Mouse (Mus musculus) cerebellum, adult 2 months (tissue): ENCODE measurements around the gene Ms4a8a. TPM values are rescaled to one million over a fixed set of nuclear protein-coding genes. Genes with fewer than 3 reads are reported as not detected.
"Not testable (repeated sequence)": the region's sequence is repeated elsewhere in the genome, so short reads cannot be mapped to it uniquely, and the experiment has no call there.

Source experiments
- DNase-seq, 2 experiments: peaks; one replicate each; pipeline ENCODE4 v3.0.0; 2021
- H3K27ac ChIP-seq: fragments of 200-500 bp; 2 replicates; pipeline ENCODE4 v1.5.1; 2012; ENCODE audit warnings: low read length, control low read depth, inconsistent platforms; ENCODE audit not compliant: insufficient read depth
- H3K27me3 ChIP-seq: fragments of 200-500 bp; 2 replicates; pipeline ENCODE4 v1.6.1; 2012; ENCODE audit warnings: inconsistent platforms, mild to moderate bottlenecking, low read length, moderate library complexity; ENCODE audit not compliant: control insufficient read depth, insufficient read depth
- H3K4me1 ChIP-seq: fragments of 200-500 bp; 2 replicates; pipeline ENCODE4 v1.6.1; 2011; ENCODE audit warnings: low read length; ENCODE audit not compliant: control insufficient read depth, insufficient read depth
- H3K4me3 ChIP-seq: fragments of 200-500 bp; replicated peaks from 2 replicates; pipeline ENCODE3; 2011; ENCODE audit warnings: mild to moderate bottlenecking, low read depth, low read length, control low read depth; ENCODE audit not compliant: insufficient read depth
- CTCF ChIP-seq: fragments of 200-500 bp; IDR thresholded peaks from 2 replicates; pipeline ENCODE4 v1.5.1; 2011; ENCODE audit warnings: low read depth, mild to moderate bottlenecking, control low read depth, low read length, moderate library complexity, borderline replicate concordance; ENCODE audit not compliant: insufficient read depth
- POLR2A ChIP-seq: fragments of 200-500 bp; IDR thresholded peaks from 2 replicates; pipeline ENCODE4 v1.6.1; 2011; ENCODE audit warnings: low read length, control low read depth, borderline replicate concordance; ENCODE audit not compliant: insufficient read depth
- WGBS: fragments of 180-500 bp; shearing (Covaris S2); methylation state at CpG from one replicate; pipeline ENCODE4 v1.1.7; 2018; 5-methylcytosine and 5-hydroxymethylcytosine counted together
- polyA plus RNA-seq: library from polyadenylated mRNA; depleted of rRNA; stranded (reverse); fragments of >200 nt; gene quantifications from 2 replicates; pipeline ENCODE4 v1.2.3, GENCODE M21; 2012

Ms4a8a gene
- polyA plus RNA-seq, 1 experiment = not detected

- Histone ChIP-seq H3K27ac (no peak overlapping the region), H3K27me3 (no peaks in the 10 kb centered on the region), H3K4me3 (no peak overlapping the region), H3K4me1 (no peaks in the 10 kb centered on the region)
- no peak for TF ChIP-seq CTCF
- no peak for TF ChIP-seq POLR2A
- WGBS = 75% methylated on average over 2 of the region's 2 CpGs
- DNase-seq = no peak
These were observed 15.6 kb downstream of the Ms4a8a start for GRCm38 (mm10) chr19:11065202-11065875.

- no peak overlapping the region for H3K4me3 ChIP-seq
- no peaks in the 10 kb centered on the region for H3K4me1 ChIP-seq
- 89% methylated on average over 1 of the region's 1 CpGs for WGBS
- DNase-seq = no peak
- H3K27me3 ChIP-seq = no peaks in the 10 kb centered on the region
- TF ChIP-seq CTCF (no peak), POLR2A (no peak)
- no peak overlapping the region for H3K27ac ChIP-seq
These were observed 20.0 kb downstream of the Ms4a8a start for GRCm38 (mm10) chr19:11060900-11061299.

DNA sequence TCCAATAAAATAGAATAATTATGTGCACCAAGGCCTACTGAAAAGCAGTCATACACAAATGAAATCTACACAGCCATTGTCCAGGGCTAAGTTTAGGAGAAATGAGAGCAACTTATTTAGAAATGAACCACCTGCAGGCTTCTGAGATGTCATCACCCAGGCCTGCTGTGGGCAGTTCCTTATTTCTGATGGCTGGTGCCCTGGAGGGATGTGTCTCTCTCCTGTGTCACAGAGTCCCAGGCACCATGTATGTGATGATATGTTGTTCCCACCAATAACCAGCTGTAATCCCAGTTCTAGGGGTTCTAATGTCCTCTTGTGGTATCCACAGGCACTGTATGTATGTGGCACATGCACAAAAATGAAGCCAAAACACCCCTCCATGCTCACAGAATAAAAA is 20.9 kb downstream of the Ms4a8a start:
- Histone ChIP-seq H3K27me3 (no peaks in the 10 kb centered on the region), H3K4me1 (no peaks in the 10 kb centered on the region), H3K4me3 (no peak overlapping the region), H3K27ac (no peak overlapping the region)
- TF ChIP-seq POLR2A (no peak), CTCF (no peak)
- DNase-seq = no peak

- H3K4me1 ChIP-seq, DNase-seq, H3K27ac ChIP-seq, H3K27me3 ChIP-seq, H3K4me3 ChIP-seq: not testable (repeated sequence)
- 97% methylated on average over 1 of the region's 1 CpGs for WGBS
These were observed 25.2 kb downstream of the Ms4a8a start for GRCm38 (mm10) chr19:11055700-11056099.

DNA sequence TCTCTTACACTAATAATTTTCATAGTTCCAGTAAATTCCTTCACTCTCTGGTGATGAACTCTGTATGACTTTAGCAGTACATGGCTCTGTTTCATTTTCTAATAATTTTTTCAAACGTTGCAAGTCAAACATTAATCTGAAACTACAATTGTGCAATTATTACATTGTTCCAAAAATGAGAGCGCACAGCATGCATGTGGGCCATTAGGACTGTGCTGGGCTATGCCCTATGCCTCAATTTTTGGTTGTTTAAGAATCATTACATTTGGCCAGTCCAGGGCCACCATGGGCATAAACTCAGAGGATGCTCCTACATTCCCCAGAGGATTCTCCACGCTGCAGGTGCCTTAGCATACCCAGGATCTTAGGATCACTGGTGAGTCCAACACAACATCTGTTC is 27.6 kb downstream of the Ms4a8a start:
- WGBS = 48% methylated on average over 3 of the region's 3 CpGs
- Histone ChIP-seq H3K4me1 (no peaks in the 10 kb centered on the region), H3K27me3 (no peaks in the 10 kb centered on the region; the same call in 1 of the 2 replicates), H3K4me3 (no peak overlapping the region), H3K27ac (no peak overlapping the region)
- TF ChIP-seq POLR2A (no peak), CTCF (no peak)
- DNase-seq = no peak

DNA sequence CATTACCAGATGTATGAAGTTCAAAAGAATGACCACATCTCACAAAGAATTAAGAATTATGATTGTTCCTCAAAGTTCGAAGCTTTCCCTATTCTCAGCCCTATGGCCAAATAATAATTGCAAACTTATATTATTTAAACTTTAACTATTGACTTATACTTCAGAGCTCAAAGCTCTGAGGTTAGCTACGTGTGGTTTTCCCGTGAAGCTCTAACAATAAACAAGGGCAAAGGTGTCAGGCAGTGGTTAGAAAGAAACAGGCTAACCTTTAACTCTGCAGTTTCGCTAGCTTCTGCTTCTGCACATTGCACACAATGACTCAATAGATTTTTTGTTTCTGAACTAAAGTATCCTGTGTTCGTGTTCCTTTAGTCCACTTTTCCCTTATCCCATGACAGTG is 28.0 kb downstream of the Ms4a8a start:
- no peak overlapping the region for H3K4me3 ChIP-seq
- DNase-seq = no peak
- H3K4me1 ChIP-seq = no peaks in the 10 kb centered on the region
- TF ChIP-seq POLR2A (no peak), CTCF (no peak)
- no peak overlapping the region for H3K27ac ChIP-seq
- H3K27me3 ChIP-seq = no peaks in the 10 kb centered on the region; the same call in 1 of the 2 replicates
- WGBS = 76% methylated on average over 5 of the region's 5 CpGs

DNA sequence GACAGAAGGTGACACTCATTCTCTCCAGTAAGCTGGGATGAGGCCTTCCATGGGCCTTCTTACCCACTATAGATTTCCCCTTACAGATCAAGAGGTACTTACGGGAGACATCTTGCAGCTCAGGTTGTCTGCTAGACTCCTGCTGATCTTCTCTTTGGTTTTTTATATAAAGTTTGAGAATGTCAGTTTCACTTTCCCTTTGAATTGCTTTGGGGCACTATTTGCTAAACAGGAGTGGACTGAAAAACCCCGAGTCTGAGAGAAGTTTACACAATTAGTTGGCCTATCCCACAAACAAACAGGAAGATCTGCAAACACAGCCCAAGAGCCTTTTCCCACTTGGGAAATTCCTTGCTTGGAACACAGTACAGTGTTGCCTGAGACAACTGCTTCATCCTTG is 30.6 kb downstream of the Ms4a8a start:
- no peaks in the 10 kb centered on the region; the same call in 1 of the 2 replicates for H3K27me3 ChIP-seq
- no peak overlapping the region for H3K4me3 ChIP-seq
- no peak for DNase-seq
- TF ChIP-seq CTCF (no peak), POLR2A (no peak)
- WGBS = 79% methylated on average over 2 of the region's 2 CpGs
- H3K4me1 ChIP-seq = no peaks in the 10 kb centered on the region
- no peak overlapping the region for H3K27ac ChIP-seq

DNA sequence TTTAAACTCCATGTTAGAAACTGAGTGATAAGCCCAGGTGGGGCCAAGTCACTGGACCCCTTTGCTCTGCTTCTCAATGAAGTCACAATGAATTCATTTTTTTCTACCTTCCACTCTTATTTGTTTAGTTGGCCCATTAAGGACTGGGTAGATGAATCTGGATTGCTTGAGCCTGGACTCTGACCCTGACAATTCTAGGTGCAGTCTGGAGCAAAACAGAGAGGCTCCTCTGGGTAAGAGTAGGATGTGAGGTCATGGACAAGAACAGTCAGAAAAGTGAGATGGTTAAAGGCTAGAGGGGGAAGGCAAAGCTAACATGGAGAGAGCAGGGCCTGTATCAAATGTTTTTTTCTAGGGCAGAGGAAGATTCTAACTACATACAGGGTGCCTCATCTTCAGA is 31.5 kb downstream of the Ms4a8a start:
- TF ChIP-seq CTCF (no peak), POLR2A (no peak)
- no peak for DNase-seq

More for the DNA sequence above, 31.5 kb downstream of the Ms4a8a start:
- Histone ChIP-seq H3K27ac (no peak overlapping the region), H3K4me3 (no peak overlapping the region), H3K4me1 (no peaks in the 10 kb centered on the region), H3K27me3 (no peaks in the 10 kb centered on the region; the same call in 1 of the 2 replicates)
